Mouse (Mus musculus) forebrain, embryonic 15.5 days (tissue): Measurements from ENCODE around the gene Glis1. TPM values are rescaled to one million over a fixed set of nuclear protein-coding genes. Genes with fewer than 3 reads are reported as not detected.

Experiments used
- ATAC-seq: fragments of 200-750 bp; cut with Nextera tagmentation; replicated peaks from 2 replicates; pipeline ENCODE4 v1.8.0; 2017; ENCODE audit warnings: mild to moderate bottlenecking, moderate TSS enrichment, moderate library complexity
- H3K27ac ChIP-seq: fragments of 300-500 bp; sonication (generic); replicated peaks from 2 replicates; pipeline ENCODE4 v1.5.1; 2015; ENCODE audit warnings: mild to moderate bottlenecking, inconsistent platforms
- H3K27me3 ChIP-seq: fragments of 300-500 bp; sonication (generic); 2 replicates; pipeline ENCODE4 v1.6.1; 2015; ENCODE audit warnings: inconsistent platforms
- H3K36me3 ChIP-seq: fragments of 300-500 bp; sonication (generic); 2 replicates; pipeline ENCODE4 v1.6.1; 2015; ENCODE audit warnings: mild to moderate bottlenecking, inconsistent platforms
- H3K4me1 ChIP-seq: fragments of 300-500 bp; sonication (generic); 2 replicates; pipeline ENCODE4 v1.6.1; 2015; ENCODE audit warnings: inconsistent platforms
- H3K4me2 ChIP-seq: fragments of 300-500 bp; sonication (generic); replicated peaks from 2 replicates; pipeline ENCODE4 v1.6.1; 2015; ENCODE audit warnings: mild to moderate bottlenecking, inconsistent platforms
- H3K4me3 ChIP-seq: fragments of 300-500 bp; sonication (generic); 2 replicates; pipeline ENCODE4 v1.5.1; 2015; ENCODE audit warnings: mild to moderate bottlenecking, inconsistent platforms
- H3K9ac ChIP-seq: fragments of 300-500 bp; sonication (generic); replicated peaks from 2 replicates; pipeline ENCODE4 v1.6.1; 2015; ENCODE audit warnings: mild to moderate bottlenecking, inconsistent platforms
- H3K9me3 ChIP-seq: fragments of 300-500 bp; sonication (generic); 2 replicates; pipeline ENCODE4 v1.6.1; 2016; ENCODE audit warnings: inconsistent platforms
- WGBS: fragments of 180-500 bp; shearing (Covaris S2); methylation state at CpG from one replicate; pipeline ENCODE4 v1.1.7; 2015; ENCODE audit warnings: mixed read lengths; 5-methylcytosine and 5-hydroxymethylcytosine counted together
- polyA plus RNA-seq: library from polyadenylated mRNA; unstranded; fragments of >200 nt; fragmentation: Nextera tagmentation; extraction: Ambion mirVana; gene quantifications from 2 replicates; pipeline ENCODE4 v1.2.1, GENCODE M21; 2015

The Glis1 gene
- polyA plus RNA-seq, 1 experiment from 2014 or later = 0.95 TPM

- no peak overlapping the region for H3K27ac ChIP-seq
These were observed 19.0 kb downstream of the Glis1 start for GRCm38 (mm10) chr4:107453141-107453984.

GRCm38 (mm10) chr4:107457602-107458001 is 23.2 kb downstream of the Glis1 start:
- 73% methylated on average over 12 of the region's 12 CpGs for WGBS

More at GRCm38 (mm10) chr4:107453141-107453984, 19.0 kb downstream of the Glis1 start:
- 66% methylated on average over 16 of the region's 16 CpGs for WGBS
- Histone ChIP-seq H3K4me3 (no peak overlapping the region), H3K9me3 (no peaks in the 10 kb centered on the region), H3K27me3 (no peaks in the 10 kb centered on the region), H3K4me1 (no peaks in the 10 kb centered on the region), H3K4me2 (no peak overlapping the region), H3K36me3 (no peaks in the 10 kb centered on the region), H3K9ac (no peak overlapping the region)
- peak; percentile 67 for ATAC-seq

GRCm38 (mm10) chr4:107458907-107459306 is 24.5 kb downstream of the Glis1 start:
- Histone ChIP-seq H3K27me3 (no peaks in the 10 kb centered on the region), H3K4me1 (no peaks in the 10 kb centered on the region), H3K9me3 (no peaks in the 10 kb centered on the region), H3K4me2 (no peak overlapping the region), H3K9ac (no peak overlapping the region), H3K27ac (no peak overlapping the region), H3K36me3 (no peaks in the 10 kb centered on the region), H3K4me3 (no peak overlapping the region)
- 89% methylated on average over 17 of the region's 17 CpGs for WGBS
- no peak for ATAC-seq

More at GRCm38 (mm10) chr4:107457602-107458001, 23.2 kb downstream of the Glis1 start:
- H3K4me2 ChIP-seq = no peak overlapping the region
- H3K9ac ChIP-seq = no peak overlapping the region
- H3K4me3 ChIP-seq = no peak overlapping the region
- H3K27ac ChIP-seq = no peak overlapping the region
- no peaks in the 10 kb centered on the region for H3K4me1 ChIP-seq
- H3K27me3 ChIP-seq = no peaks in the 10 kb centered on the region
- no peaks in the 10 kb centered on the region for H3K36me3 ChIP-seq
- no peak for ATAC-seq
- H3K9me3 ChIP-seq = no peaks in the 10 kb centered on the region

GRCm38 (mm10) chr4:107459461-107459860 is 25.1 kb downstream of the Glis1 start:
- ATAC-seq = no peak
- Histone ChIP-seq H3K36me3 (no peaks in the 10 kb centered on the region), H3K4me3 (no peak overlapping the region), H3K27me3 (no peaks in the 10 kb centered on the region), H3K9me3 (no peaks in the 10 kb centered on the region), H3K9ac (no peak overlapping the region), H3K4me2 (no peak overlapping the region), H3K27ac (no peak overlapping the region), H3K4me1 (no peaks in the 10 kb centered on the region)
- 92% methylated on average over 2 of the region's 2 CpGs for WGBS

- no peak overlapping the region for H3K4me3 ChIP-seq
- no peaks in the 10 kb centered on the region for H3K27me3 ChIP-seq
- H3K9me3 ChIP-seq = no peaks in the 10 kb centered on the region
- H3K4me2 ChIP-seq = no peak overlapping the region
- H3K36me3 ChIP-seq = no peaks in the 10 kb centered on the region
- no peak overlapping the region for H3K9ac ChIP-seq
- no peak for ATAC-seq
- H3K27ac ChIP-seq = no peak overlapping the region
- 88% methylated on average over 11 of the region's 11 CpGs for WGBS
- H3K4me1 ChIP-seq = no peaks in the 10 kb centered on the region
These were observed 26.1 kb downstream of the Glis1 start for GRCm38 (mm10) chr4:107460468-107460867.

- Histone ChIP-seq H3K4me3 (no peak overlapping the region), H3K9ac (no peak overlapping the region), H3K36me3 (no peaks in the 10 kb centered on the region), H3K4me1 (no peaks in the 10 kb centered on the region), H3K27me3 (no peaks in the 10 kb centered on the region), H3K27ac (no peak overlapping the region), H3K4me2 (no peak overlapping the region), H3K9me3 (no peaks in the 10 kb centered on the region)
- ATAC-seq = no peak
- 78% methylated on average over 7 of the region's 7 CpGs for WGBS
These were observed 33.4 kb downstream of the Glis1 start for GRCm38 (mm10) chr4:107467831-107468230.

- Histone ChIP-seq H3K9me3 (no peaks in the 10 kb centered on the region), H3K36me3 (no peaks in the 10 kb centered on the region), H3K4me3 (no peak overlapping the region), H3K27me3 (no peaks in the 10 kb centered on the region), H3K9ac (no peak overlapping the region), H3K4me2 (no peak overlapping the region), H3K27ac (no peak overlapping the region), H3K4me1 (no peaks in the 10 kb centered on the region)
- 68% methylated on average over 13 of the region's 13 CpGs for WGBS
- ATAC-seq = no peak
These were observed 33.9 kb downstream of the Glis1 start for GRCm38 (mm10) chr4:107468264-107468663.

GRCm38 (mm10) chr4:107468768-107469167 is 34.4 kb downstream of the Glis1 start:
- H3K4me3 ChIP-seq = no peak overlapping the region
- WGBS = 83% methylated on average over 11 of the region's 11 CpGs
- no peaks in the 10 kb centered on the region for H3K9me3 ChIP-seq
- no peaks in the 10 kb centered on the region for H3K4me1 ChIP-seq
- H3K4me2 ChIP-seq = no peak overlapping the region
- H3K9ac ChIP-seq = no peak overlapping the region
- no peaks in the 10 kb centered on the region for H3K36me3 ChIP-seq
- H3K27me3 ChIP-seq = no peaks in the 10 kb centered on the region
- no peak overlapping the region for H3K27ac ChIP-seq
- no peak for ATAC-seq

GRCm38 (mm10) chr4:107476266-107476665 is 41.9 kb downstream of the Glis1 start:
- Histone ChIP-seq H3K4me2 (no peak overlapping the region), H3K27me3 (no peaks in the 10 kb centered on the region), H3K27ac (no peak overlapping the region), H3K36me3 (no peaks in the 10 kb centered on the region), H3K4me3 (no peak overlapping the region), H3K4me1 (no peaks in the 10 kb centered on the region), H3K9ac (no peak overlapping the region), H3K9me3 (no peaks in the 10 kb centered on the region)
- ATAC-seq = no peak
- WGBS = 58% methylated on average over 11 of the region's 11 CpGs

GRCm38 (mm10) chr4:107479015-107479414 is 44.6 kb downstream of the Glis1 start:
- H3K9me3 ChIP-seq = no peaks in the 10 kb centered on the region
- ATAC-seq = no peak
- no peaks in the 10 kb centered on the region for H3K4me1 ChIP-seq
- H3K9ac ChIP-seq = no peak overlapping the region
- H3K36me3 ChIP-seq = no peaks in the 10 kb centered on the region
- WGBS = 71% methylated on average over 5 of the region's 5 CpGs
- no peak overlapping the region for H3K27ac ChIP-seq
- no peaks in the 10 kb centered on the region for H3K27me3 ChIP-seq
- H3K4me3 ChIP-seq = no peak overlapping the region
- no peak overlapping the region for H3K4me2 ChIP-seq

GRCm38 (mm10) chr4:107482541-107482940 is 48.1 kb downstream of the Glis1 start:
- no peaks in the 10 kb centered on the region for H3K27me3 ChIP-seq
- no peaks in the 10 kb centered on the region for H3K4me1 ChIP-seq
- no peak overlapping the region for H3K4me3 ChIP-seq
- H3K4me2 ChIP-seq = no peak overlapping the region
- no peak overlapping the region for H3K9ac ChIP-seq
- H3K27ac ChIP-seq = no peak overlapping the region
- no peaks in the 10 kb centered on the region for H3K9me3 ChIP-seq
- 78% methylated on average over 2 of the region's 2 CpGs for WGBS
- H3K36me3 ChIP-seq = no peaks in the 10 kb centered on the region
- ATAC-seq = no peak

GRCm38 (mm10) chr4:107483556-107484220 is 49.3 kb downstream of the Glis1 start:
- H3K27ac ChIP-seq = no peak overlapping the region
- no peaks in the 10 kb centered on the region for H3K36me3 ChIP-seq
- ATAC-seq = no peak
- H3K4me3 ChIP-seq = no peak overlapping the region
- no peaks in the 10 kb centered on the region; the same call in 1 of the 2 replicates for H3K4me1 ChIP-seq
- no peak overlapping the region for H3K4me2 ChIP-seq
- H3K9me3 ChIP-seq = no peaks in the 10 kb centered on the region
- no peaks in the 10 kb centered on the region for H3K27me3 ChIP-seq
- H3K9ac ChIP-seq = no peak overlapping the region
- WGBS = 90% methylated on average over 20 of the region's 20 CpGs
